Mouse (Mus musculus): ENCODE measurements around the gene Slc8a1. TPM values are rescaled to one million over a fixed set of nuclear protein-coding genes. Genes with fewer than 3 reads are reported as not detected.

The Slc8a1 gene
- total RNA-seq, 2 experiments from 2014 or later, result 6.0 to 6.2 TPM

DNA sequence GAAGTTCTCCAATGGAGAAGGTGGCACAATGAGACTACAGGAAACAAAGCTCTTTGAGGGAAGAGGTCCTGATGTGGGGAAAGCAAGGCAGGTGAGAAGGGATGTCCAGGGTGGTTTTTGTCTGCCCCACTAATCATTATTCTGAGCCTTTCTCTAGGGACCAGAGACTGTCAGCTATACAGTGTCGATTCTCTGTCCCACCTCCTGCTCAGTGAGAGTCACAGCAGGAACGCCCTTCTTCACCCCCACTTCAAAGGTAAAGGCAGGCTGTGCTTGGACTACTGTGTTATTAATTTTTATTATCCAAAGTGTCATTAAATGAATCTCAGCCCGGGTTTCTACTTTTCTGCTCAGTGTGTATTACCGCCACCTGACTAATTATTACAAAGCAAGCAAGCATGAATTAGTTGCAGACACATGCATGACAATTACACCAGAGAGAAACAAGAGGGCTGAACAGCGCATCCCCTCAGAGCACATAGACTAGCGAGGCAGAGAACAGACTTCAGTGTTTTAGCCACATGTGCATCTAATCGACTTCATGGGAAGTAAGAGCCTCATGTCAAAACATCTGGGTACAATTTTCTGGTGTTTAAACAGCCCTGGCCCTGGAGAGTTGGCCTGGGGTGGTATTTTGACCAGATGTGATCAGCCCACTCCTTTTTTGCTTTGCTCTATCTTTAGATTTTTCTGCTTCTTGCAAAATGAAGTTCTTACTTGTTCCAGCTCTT is 402.0 kb downstream of the Slc8a1 start:
- DNase-seq, result no peak

DNA sequence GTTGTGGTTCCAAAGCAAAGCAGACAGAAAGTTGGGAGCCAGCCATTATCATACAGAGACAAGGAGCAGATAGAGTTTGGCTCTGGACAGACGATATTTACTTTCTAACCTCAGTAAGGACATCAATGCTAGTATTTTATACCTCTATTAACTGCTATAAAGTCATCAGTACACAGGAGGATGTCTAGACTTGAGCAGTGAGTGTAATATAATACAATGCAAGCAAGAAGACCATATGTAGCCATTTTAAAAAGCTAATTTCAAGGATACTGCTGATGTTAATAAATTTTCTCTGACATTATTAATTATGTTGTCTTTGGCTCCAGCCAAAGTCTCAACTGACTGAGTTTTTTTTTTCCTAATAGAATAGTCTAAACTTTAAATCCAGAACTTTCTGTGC is 402.7 kb downstream of the Slc8a1 start:
- DNase-seq, result no peak

Measured in adrenal gland, postnatal 36 days (tissue).